Mouse (Mus musculus) lung, adult 2 months (tissue): ENCODE measurements around the gene Lrriq1.

ENCODE experiments used
- CTCF ChIP-seq: fragments of 200-500 bp; IDR thresholded peaks from 2 replicates; pipeline ENCODE4 v1.5.1; 2011; ENCODE audit warnings: mild to moderate bottlenecking, low read length, control low read depth; ENCODE audit not compliant: insufficient read depth
- POLR2A ChIP-seq: fragments of 200-500 bp; IDR thresholded peaks from 2 replicates; pipeline ENCODE4 v1.6.1; 2011; ENCODE audit warnings: low read depth, mild to moderate bottlenecking, control low read depth, low read length, borderline replicate concordance; ENCODE audit errors: extremely low read depth

DNA sequence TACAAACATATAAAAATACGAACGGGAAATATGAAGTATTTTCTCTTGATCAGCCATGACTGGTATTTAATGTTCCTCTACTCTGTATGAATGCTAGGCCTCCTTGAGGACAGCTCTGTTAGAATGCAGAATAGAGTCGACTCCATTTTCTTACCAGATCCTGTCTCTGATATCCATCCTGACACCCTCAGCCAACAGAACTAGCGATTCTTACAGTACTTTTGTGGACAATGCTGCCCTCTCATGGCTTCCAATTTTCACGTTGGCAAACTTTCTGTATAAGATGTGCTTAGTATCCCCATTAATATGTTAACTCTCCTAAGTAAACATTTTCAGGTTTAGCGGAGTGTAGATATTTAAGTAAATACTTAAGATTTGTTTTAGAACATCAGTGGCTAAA lies 94.6 kb downstream of the Lrriq1 start:
- TF ChIP-seq POLR2A (no peak), CTCF (no peak)
